Comparison of ENCODE assay signal across 7 mouse cellular contexts in genomic region chr14:55824001-55824480, GRCm38 (mm10). TPM values are rescaled to one million over a fixed set of nuclear protein-coding genes. Genes with fewer than 3 reads are reported as not detected.
DNase-seq lines count a peak whose midpoint lies in the region; ATAC-seq and TF ChIP-seq lines count a peak whose summit lies in the region.

No protein-coding gene starts in this region.

- peak overlapping the region; percentile 67 to 87 for H3K4me3 ChIP-seq in ES-E14 (ENCODE audit: insufficient read depth in 1 of 2, low read depth in 1 of 2, low read length in 2 of 2, poor library complexity in 1 of 2, severe bottlenecking in 1 of 2)
- peak overlapping the region; percentile 63 for H3K4me3 ChIP-seq in hindbrain, embryonic 16.5 days (ENCODE audit: low read length)
- H3K4me3 ChIP-seq in liver, postnatal 0 days (ENCODE audit: low read depth, low read length), result peak overlapping the region; percentile 61

- WGBS in hindbrain, embryonic 16.5 days, result 4% methylated on average over 10 of the region's 10 CpGs
- 17% methylated on average over 10 of the region's 10 CpGs for WGBS in liver, postnatal 0 days (ENCODE audit: insufficient replicate concordance)

- H3K36me3 ChIP-seq in ES-E14 (ENCODE audit: control insufficient read depth, insufficient read depth, low read length, poor library complexity, severe bottlenecking), result peaks cover 13% of the 10 kb centered on the region; the same call in 1 of the 2 replicates
- no peaks in the 10 kb centered on the region for H3K36me3 ChIP-seq in hindbrain, embryonic 16.5 days (ENCODE audit: control insufficient read depth, insufficient read depth, low read length)
- H3K36me3 ChIP-seq in liver, postnatal 0 days (replicated peaks; ENCODE audit: insufficient read depth, low read length), result no peaks in the 10 kb centered on the region

- H3K9ac ChIP-seq in ES-E14 (ENCODE audit: insufficient read depth, low read depth, low read length, poor library complexity, severe bottlenecking), result peak overlapping the region; percentile 58
- peak overlapping the region; percentile 74 for H3K9ac ChIP-seq in hindbrain, embryonic 16.5 days (ENCODE audit: low read depth, low read length)
- H3K9ac ChIP-seq in liver, postnatal 0 days (replicated peaks), result peak overlapping the region; percentile 69; the same call in 1 of the 2 replicates

- H3K27me3 ChIP-seq in hindbrain, embryonic 16.5 days (replicated peaks; ENCODE audit: control insufficient read depth, insufficient read depth, low read length), result peaks cover 7% of the 10 kb centered on the region; the same call in 1 of the 2 replicates
- peaks cover 52% of the 10 kb centered on the region for H3K27me3 ChIP-seq in liver, postnatal 0 days (ENCODE audit: insufficient read depth, low read length)

- H3K4me2 ChIP-seq in hindbrain, embryonic 16.5 days (ENCODE audit: low read length), result peak overlapping the region; percentile 85
- peak overlapping the region; percentile 95 for H3K4me2 ChIP-seq in liver, postnatal 0 days (ENCODE audit: low read depth, low read length)

- peaks cover 3 to 8% of the 10 kb centered on the region in 2 experiments; a peak in 1 of 4 replicates for H3K4me1 ChIP-seq in ES-E14 (ENCODE audit: control insufficient read depth in 2 of 2, insufficient read depth in 2 of 2, low read length in 2 of 2, poor library complexity in 1 of 2)
- H3K4me1 ChIP-seq in hindbrain, embryonic 16.5 days (ENCODE audit: control insufficient read depth, insufficient read depth, low read depth, low read length), result peaks cover 31% of the 10 kb centered on the region
- peaks cover 15% of the 10 kb centered on the region for H3K4me1 ChIP-seq in liver, postnatal 0 days (ENCODE audit: insufficient read depth)

- no peaks in the 10 kb centered on the region for H3K9me3 ChIP-seq in ES-E14 (ENCODE audit: control insufficient read depth, insufficient read depth, low read depth, low read length)
- no peaks in the 10 kb centered on the region for H3K9me3 ChIP-seq in hindbrain, embryonic 16.5 days (ENCODE audit: control insufficient read depth, low read length)
- H3K9me3 ChIP-seq in liver, postnatal 0 days (ENCODE audit: low read length), result no peaks in the 10 kb centered on the region

- in situ Hi-C loops in ES-E14 (cut with MboI; ENCODE audit: low sequenced_read_pairs in 2 of 2, unreplicated experiment in 2 of 2), result no loop called here

- no peak for TF ChIP-seq CTCF in liver, postnatal 0 days (IDR thresholded peaks at IDR 0.05; ENCODE audit: low read depth)

- no peak for TF ChIP-seq EP300 in liver, postnatal 0 days (IDR thresholded peaks at IDR 0.05; ENCODE audit: low read depth)

- H3K27ac ChIP-seq in ES-E14 (ENCODE audit: insufficient read depth, low read depth, low read length, poor library complexity, severe bottlenecking), result peak overlapping the region; percentile 73
- H3K27ac ChIP-seq in hindbrain, embryonic 16.5 days (ENCODE audit: low read depth, low read length), result peak overlapping the region; percentile 67
- peak overlapping the region; percentile 52; the same call in 1 of the 2 replicates for H3K27ac ChIP-seq in liver, postnatal 0 days (ENCODE audit: low read depth)

- DNase-seq in ES-E14 (ENCODE audit: low read depth, low spot score), result no peak
- peak; percentile 54 for DNase-seq in ZHBTc4 (ENCODE audit: low read depth, low spot score)
- DNase-seq in gastrocnemius, adult 18-20 months (ENCODE audit: low spot score), result peak; percentile 22
- DNase-seq in liver, postnatal 0 days, result no peak
- DNase-seq in ovary, postnatal 14 days (ENCODE audit: low spot score), result peak; percentile 40
- DNase-seq in cerebellum, adult 18-20 months, result no peak

- no peak for ATAC-seq in hindbrain, embryonic 16.5 days
- no peak for ATAC-seq in liver, postnatal 0 days

TF ChIP-seq in ES-E14, 5 proteins besides CTCF, POLR2A, EP300 and RAD21:
- TF ChIP-seq ZC3H11A (IDR thresholded peaks at IDR 0.05; ENCODE audit: borderline replicate concordance, low read depth, low read length), result no peak
- no peak for TF ChIP-seq MAFK (IDR thresholded peaks at IDR 0.05; ENCODE audit: insufficient read depth, low read depth, low read length)

RNA-seq across cellular contexts. Expression of gene Nfatc4, which starts 1.1 kb away (rescaled TPM):
- 6.4 and 25.4 TPM in 2 replicates for total RNA-seq in ES-E14 (2012; rRNA removed)
- total RNA-seq in gastrocnemius, adult 18-20 months (2021), result 1 to 10 TPM; 1.5 to 3.3 TPM
- 6.5 and 11.9 TPM in 2 replicates for polyA plus RNA-seq in hindbrain, embryonic 16.5 days (2015; fragmentation: Nextera tagmentation; extraction: Ambion mirVana)
- polyA plus RNA-seq in liver, postnatal 0 days (2015; fragmentation: Nextera tagmentation; extraction: Ambion mirVana), result 0.41 and 0.63 TPM in 2 replicates

RNA-seq across cellular contexts. Expression of gene Nynrin, which starts 29.8 kb away (rescaled TPM):
- 7.1 and 10.4 TPM in 2 replicates for total RNA-seq in ES-E14 (2012; rRNA removed)
- total RNA-seq in gastrocnemius, adult 18-20 months (2021), result 1 to 10 TPM; 1.2 to 1.8 TPM
- 8.4 and 13.7 TPM in 2 replicates for polyA plus RNA-seq in hindbrain, embryonic 16.5 days (2015; fragmentation: Nextera tagmentation; extraction: Ambion mirVana)
- polyA plus RNA-seq in liver, postnatal 0 days (2015; fragmentation: Nextera tagmentation; extraction: Ambion mirVana), result 0.63 and 0.70 TPM in 2 replicates

RNA-seq across cellular contexts. Expression of gene Ripk3, which starts 35.4 kb away (rescaled TPM):
- 9.0 and 17.8 TPM in 2 replicates for total RNA-seq in ES-E14 (2012; rRNA removed)
- 1 to 10 TPM; 1.6 to 2.5 TPM for total RNA-seq in gastrocnemius, adult 18-20 months (2021)
- polyA plus RNA-seq in hindbrain, embryonic 16.5 days (2015; fragmentation: Nextera tagmentation; extraction: Ambion mirVana), result 2.3 and 3.6 TPM in 2 replicates
- 9.6 and 10.3 TPM in 2 replicates for polyA plus RNA-seq in liver, postnatal 0 days (2015; fragmentation: Nextera tagmentation; extraction: Ambion mirVana)

RNA-seq across cellular contexts. Expression of gene Adcy4, which starts 40.1 kb away (rescaled TPM):
- total RNA-seq in ES-E14 (2012; rRNA removed), result 0.27 and 0.32 TPM in 2 replicates
- 1 to 10 TPM; 3.8 to 9.1 TPM for total RNA-seq in gastrocnemius, adult 18-20 months (2021)
- 3.5 and 5.1 TPM in 2 replicates for polyA plus RNA-seq in hindbrain, embryonic 16.5 days (2015; fragmentation: Nextera tagmentation; extraction: Ambion mirVana)
- 1.5 and 1.7 TPM in 2 replicates for polyA plus RNA-seq in liver, postnatal 0 days (2015; fragmentation: Nextera tagmentation; extraction: Ambion mirVana)

RNA-seq across cellular contexts. Expression of gene Ltb4r1, which starts 58.3 kb away (rescaled TPM):
- total RNA-seq in ES-E14 (2012; rRNA removed), result 0.67 and 2.1 TPM in 2 replicates
- total RNA-seq in gastrocnemius, adult 18-20 months (2021), result under 1 TPM; 0.16 to 0.17 TPM
- 0.22 and 0.79 TPM in 2 replicates for polyA plus RNA-seq in hindbrain, embryonic 16.5 days (2015; fragmentation: Nextera tagmentation; extraction: Ambion mirVana)
- polyA plus RNA-seq in liver, postnatal 0 days (2015; fragmentation: Nextera tagmentation; extraction: Ambion mirVana), result 21.6 and 22.0 TPM in 2 replicates

Comparison
In these comparisons a context has a peak if more than half of its experiments do, and no peak if none do; other contexts are left out.
1. DNase-seq: peak in ZHBTc4 (single experiment), gastrocnemius, adult 18-20 months (single experiment) and ovary, postnatal 14 days (single experiment); none in ES-E14 (single experiment), liver, postnatal 0 days (single experiment) and cerebellum, adult 18-20 months (0 of 2).
2. Peak in every context shown above with its lines, with median percentiles within 50 percentile points of each other: H3K27ac ChIP-seq, H3K4me3 ChIP-seq and H3K9ac ChIP-seq.